Mouse (Mus musculus) hindbrain, embryonic 13.5 days (tissue): ENCODE results near the gene Dazap2. TPM values are rescaled to one million over a fixed set of nuclear protein-coding genes. Genes with fewer than 3 reads are reported as not detected.

Experiments used
- ATAC-seq: fragments of 200-750 bp; cut with Nextera tagmentation; 2 replicates; pipeline ENCODE4 v1.8.0; 2017; ENCODE audit warnings: moderate TSS enrichment; ENCODE audit not compliant: low FRiP score
- H3K27ac ChIP-seq: fragments of 300-500 bp; sonication (generic); 2 replicates; pipeline ENCODE4 v1.5.1; 2015; ENCODE audit warnings: inconsistent platforms, mild to moderate bottlenecking, moderate library complexity
- H3K27me3 ChIP-seq: fragments of 300-500 bp; sonication (generic); 2 replicates; pipeline ENCODE4 v1.6.1; 2015; ENCODE audit warnings: mild to moderate bottlenecking, inconsistent platforms
- H3K36me3 ChIP-seq: fragments of 300-500 bp; sonication (generic); 2 replicates; pipeline ENCODE4 v1.6.1; 2015; ENCODE audit warnings: mild to moderate bottlenecking, inconsistent platforms
- H3K4me1 ChIP-seq: fragments of 300-500 bp; sonication (generic); replicated peaks from 2 replicates; pipeline ENCODE4 v1.6.1; 2015; ENCODE audit warnings: inconsistent platforms
- H3K4me2 ChIP-seq: fragments of 300-500 bp; sonication (generic); 2 replicates; pipeline ENCODE4 v1.6.1; 2015; ENCODE audit warnings: inconsistent platforms, mild to moderate bottlenecking, moderate library complexity
- H3K4me3 ChIP-seq: fragments of 300-500 bp; sonication (generic); 2 replicates; pipeline ENCODE4 v1.5.1; 2015; ENCODE audit warnings: mild to moderate bottlenecking, inconsistent platforms
- H3K9ac ChIP-seq: fragments of 300-500 bp; sonication (generic); 2 replicates; pipeline ENCODE4 v1.6.1; 2015; ENCODE audit warnings: mild to moderate bottlenecking, inconsistent platforms
- H3K9me3 ChIP-seq: fragments of 300-500 bp; sonication (generic); 2 replicates; pipeline ENCODE4 v1.6.1; 2016; ENCODE audit warnings: inconsistent platforms
- WGBS: fragments of 180-500 bp; shearing (Covaris S2); methylation state at CpG from one replicate; pipeline ENCODE4 v1.1.7; 2015; 5-methylcytosine and 5-hydroxymethylcytosine counted together
- polyA plus RNA-seq: library from polyadenylated mRNA; unstranded; fragments of >200 nt; fragmentation: Nextera tagmentation; extraction: Ambion mirVana; gene quantifications from 2 replicates; pipeline ENCODE4 v1.2.1, GENCODE M21; 2015

Dazap2 gene
- polyA plus RNA-seq, 1 experiment from 2014 or later: 150 TPM

GRCm38 (mm10) chr15:100631454-100632170, 16.5 kb downstream of the Dazap2 start:
- Histone ChIP-seq H3K4me3 (no peak overlapping the region), H3K36me3 (no peaks in the 10 kb centered on the region), H3K4me2 (no peak overlapping the region), H3K4me1 (peaks cover 15% of the 10 kb centered on the region), H3K27me3 (peaks cover 53% of the 10 kb centered on the region), H3K27ac (no peak overlapping the region), H3K9ac (no peak overlapping the region), H3K9me3 (no peaks in the 10 kb centered on the region)
- no peak for ATAC-seq
- 84% methylated on average over 12 of the region's 12 CpGs for WGBS

- Histone ChIP-seq H3K4me1 (peaks cover 22% of the 10 kb centered on the region), H3K27me3 (peaks cover 60% of the 10 kb centered on the region), H3K4me2 (no peak overlapping the region), H3K9me3 (no peaks in the 10 kb centered on the region), H3K27ac (no peak overlapping the region), H3K4me3 (no peak overlapping the region), H3K9ac (no peak overlapping the region), H3K36me3 (no peaks in the 10 kb centered on the region)
- WGBS: 92% methylated on average over 5 of the region's 5 CpGs
- no peak for ATAC-seq
Observed at GRCm38 (mm10) chr15:100632323-100632722, 17.2 kb downstream of the Dazap2 start.

GRCm38 (mm10) chr15:100633341-100633740, 18.2 kb downstream of the Dazap2 start:
- Histone ChIP-seq H3K4me1 (peaks cover 17% of the 10 kb centered on the region), H3K27me3 (peaks cover 65% of the 10 kb centered on the region), H3K4me3 (no peak overlapping the region), H3K27ac (no peak overlapping the region), H3K36me3 (no peaks in the 10 kb centered on the region), H3K4me2 (no peak overlapping the region), H3K9ac (no peak overlapping the region), H3K9me3 (no peaks in the 10 kb centered on the region)
- WGBS: 87% methylated on average over 10 of the region's 10 CpGs
- ATAC-seq: no peak

GRCm38 (mm10) chr15:100635239-100635638, 20.1 kb downstream of the Dazap2 start:
- Histone ChIP-seq H3K27ac (no peak overlapping the region), H3K9ac (no peak overlapping the region), H3K4me2 (no peak overlapping the region), H3K4me1 (peaks cover 16% of the 10 kb centered on the region), H3K36me3 (no peaks in the 10 kb centered on the region), H3K9me3 (no peaks in the 10 kb centered on the region), H3K4me3 (no peak overlapping the region), H3K27me3 (peaks cover 75% of the 10 kb centered on the region)
- ATAC-seq: no peak
- WGBS: 5% methylated on average over 9 of the region's 9 CpGs

GRCm38 (mm10) chr15:100635851-100636645, 20.9 kb downstream of the Dazap2 start:
- Histone ChIP-seq H3K4me2 (peak overlapping the region; percentile 72), H3K9ac (peak overlapping the region; percentile 53), H3K27me3 (peaks cover 78% of the 10 kb centered on the region), H3K9me3 (no peaks in the 10 kb centered on the region), H3K4me1 (peaks cover 16% of the 10 kb centered on the region), H3K4me3 (peak overlapping the region; percentile 47), H3K36me3 (no peaks in the 10 kb centered on the region), H3K27ac (no peak overlapping the region)
- WGBS: 4% methylated on average over 38 of the region's 38 CpGs
- no peak for ATAC-seq

- H3K9me3 ChIP-seq: no peaks in the 10 kb centered on the region
- peak within 1 kb of the TSS; percentile 47 for H3K4me3 ChIP-seq
- 1% methylated on average over 52 of the region's 77 CpGs for WGBS
- peak within 1 kb of the TSS; percentile 53 for H3K9ac ChIP-seq
- no peak within 1 kb of the TSS for H3K27ac ChIP-seq
- H3K4me2 ChIP-seq: peak within 1 kb of the TSS; percentile 72
- peaks cover 16% of the 10 kb centered on the region for H3K4me1 ChIP-seq
- no peak for ATAC-seq
- no peaks in the 10 kb centered on the region for H3K36me3 ChIP-seq
- H3K27me3 ChIP-seq: peaks cover 73% of the 10 kb centered on the region
Observed at GRCm38 (mm10) chr15:100636700-100637501, 21.8 kb downstream of the Dazap2 start, which contains the start of gene Smagp. Gene Smagp, minus strand, starts transcription at chr15:100636940.

GRCm38 (mm10) chr15:100637661-100638060, 22.5 kb downstream of the Dazap2 start:
- no peak overlapping the region for H3K9ac ChIP-seq
- H3K36me3 ChIP-seq: no peaks in the 10 kb centered on the region
- peaks cover 16% of the 10 kb centered on the region for H3K4me1 ChIP-seq
- H3K4me3 ChIP-seq: no peak overlapping the region
- peaks cover 68% of the 10 kb centered on the region for H3K27me3 ChIP-seq
- 20% methylated on average over 6 of the region's 6 CpGs for WGBS
- no peak overlapping the region for H3K27ac ChIP-seq
- ATAC-seq: no peak
- H3K9me3 ChIP-seq: no peaks in the 10 kb centered on the region
- H3K4me2 ChIP-seq: no peak overlapping the region

- Histone ChIP-seq H3K4me2 (no peak overlapping the region), H3K36me3 (no peaks in the 10 kb centered on the region), H3K9me3 (no peaks in the 10 kb centered on the region), H3K27ac (no peak overlapping the region), H3K4me1 (peaks cover 16% of the 10 kb centered on the region), H3K27me3 (peaks cover 45% of the 10 kb centered on the region), H3K9ac (no peak overlapping the region), H3K4me3 (no peak overlapping the region)
- ATAC-seq: no peak
- 81% methylated on average over 16 of the region's 16 CpGs for WGBS
Observed at GRCm38 (mm10) chr15:100639972-100640750, 25.0 kb downstream of the Dazap2 start.

- WGBS: 79% methylated on average over 12 of the region's 16 CpGs
- no peak overlapping the region for H3K4me2 ChIP-seq
Observed at GRCm38 (mm10) chr15:100641226-100641810, 26.2 kb downstream of the Dazap2 start.

GRCm38 (mm10) chr15:100642451-100642850, 27.3 kb downstream of the Dazap2 start:
- ATAC-seq: no peak
- H3K9ac ChIP-seq: no peak overlapping the region
- H3K9me3 ChIP-seq: no peaks in the 10 kb centered on the region
- H3K4me3 ChIP-seq: no peak overlapping the region
- H3K27ac ChIP-seq: no peak overlapping the region
- no peak overlapping the region for H3K4me2 ChIP-seq
- H3K36me3 ChIP-seq: no peaks in the 10 kb centered on the region
- peaks cover 23% of the 10 kb centered on the region for H3K27me3 ChIP-seq
- WGBS: 89% methylated on average over 7 of the region's 7 CpGs
- H3K4me1 ChIP-seq: no peaks in the 10 kb centered on the region

More at GRCm38 (mm10) chr15:100641226-100641810, 26.2 kb downstream of the Dazap2 start:
- ATAC-seq: no peak
- peaks cover 11% of the 10 kb centered on the region for H3K4me1 ChIP-seq
- H3K4me3 ChIP-seq: no peak overlapping the region
- no peak overlapping the region for H3K27ac ChIP-seq
- no peaks in the 10 kb centered on the region for H3K9me3 ChIP-seq
- peaks cover 34% of the 10 kb centered on the region for H3K27me3 ChIP-seq
- H3K9ac ChIP-seq: no peak overlapping the region
- no peaks in the 10 kb centered on the region for H3K36me3 ChIP-seq

- no peak overlapping the region for H3K4me3 ChIP-seq
- no peak for ATAC-seq
- no peaks in the 10 kb centered on the region for H3K27me3 ChIP-seq
- no peaks in the 10 kb centered on the region for H3K36me3 ChIP-seq
- H3K9me3 ChIP-seq: no peaks in the 10 kb centered on the region
- H3K4me2 ChIP-seq: no peak overlapping the region
- no peaks in the 10 kb centered on the region for H3K4me1 ChIP-seq
- H3K27ac ChIP-seq: no peak overlapping the region
- H3K9ac ChIP-seq: no peak overlapping the region
- WGBS: 81% methylated on average over 6 of the region's 6 CpGs
Observed at GRCm38 (mm10) chr15:100646161-100646560, 31.0 kb downstream of the Dazap2 start.
